Mouse (Mus musculus) cerebellum, postnatal 10 days (tissue): Measurements from ENCODE around the gene Heg1.

ENCODE experiments used
- DNase-seq, 2 experiments: peaks; one replicate each; pipeline ENCODE4 v3.0.0; 2021; ENCODE audit warnings: mixed read lengths in 2 of 2

Gene Heg1

DNA sequence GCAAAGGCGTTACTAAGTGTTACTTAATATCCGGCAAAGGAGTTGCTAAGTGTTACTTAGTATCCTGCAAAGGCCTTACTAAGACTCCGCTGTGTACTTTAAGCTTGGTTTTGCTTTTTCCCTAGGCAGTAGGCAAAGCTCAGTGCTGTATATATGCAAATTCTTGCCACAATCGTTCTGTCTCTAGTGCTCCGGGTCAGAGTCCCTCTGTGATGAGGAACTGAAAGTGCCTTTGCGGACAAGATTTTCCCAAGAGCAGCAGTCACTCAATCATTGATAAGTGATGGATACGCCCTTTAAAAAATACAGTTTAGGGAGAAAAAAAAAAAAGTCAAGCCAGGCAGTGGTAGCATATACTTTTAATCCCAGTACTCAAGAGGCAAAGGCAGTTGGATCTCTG, 61.3 kb downstream of the Heg1 start:
- DNase-seq, result no peak

DNA sequence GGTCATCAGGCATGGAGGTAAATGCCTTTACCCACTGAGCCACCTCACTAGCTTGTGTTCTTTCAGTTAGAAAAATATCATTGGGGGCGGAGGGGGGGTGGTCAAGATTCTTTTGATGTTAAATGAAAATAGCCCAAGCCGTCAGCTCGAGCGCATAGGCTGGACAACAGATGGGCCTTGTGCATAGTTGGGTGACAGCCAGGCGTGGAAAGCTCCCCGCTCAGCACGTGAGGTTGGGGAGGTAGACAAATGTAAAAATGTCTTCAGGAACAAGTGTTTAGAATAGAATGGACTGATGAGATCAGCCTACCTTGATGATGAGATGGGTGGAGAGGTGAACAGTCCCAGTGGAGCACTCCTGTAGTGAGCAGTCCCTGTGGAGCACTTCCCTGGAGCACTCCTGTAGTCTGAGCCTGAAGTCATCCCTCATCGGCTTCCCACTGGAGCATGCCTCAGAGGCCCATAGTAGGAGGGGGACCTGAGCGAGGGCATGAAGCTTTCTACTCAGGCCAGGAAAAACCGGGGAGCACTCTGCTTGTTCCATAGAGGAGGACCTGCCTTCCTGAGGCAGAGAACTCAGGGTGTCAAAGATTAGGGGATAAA, 62.0 kb downstream of the Heg1 start:
- DNase-seq, result peak; percentile 90 to 91

DNA sequence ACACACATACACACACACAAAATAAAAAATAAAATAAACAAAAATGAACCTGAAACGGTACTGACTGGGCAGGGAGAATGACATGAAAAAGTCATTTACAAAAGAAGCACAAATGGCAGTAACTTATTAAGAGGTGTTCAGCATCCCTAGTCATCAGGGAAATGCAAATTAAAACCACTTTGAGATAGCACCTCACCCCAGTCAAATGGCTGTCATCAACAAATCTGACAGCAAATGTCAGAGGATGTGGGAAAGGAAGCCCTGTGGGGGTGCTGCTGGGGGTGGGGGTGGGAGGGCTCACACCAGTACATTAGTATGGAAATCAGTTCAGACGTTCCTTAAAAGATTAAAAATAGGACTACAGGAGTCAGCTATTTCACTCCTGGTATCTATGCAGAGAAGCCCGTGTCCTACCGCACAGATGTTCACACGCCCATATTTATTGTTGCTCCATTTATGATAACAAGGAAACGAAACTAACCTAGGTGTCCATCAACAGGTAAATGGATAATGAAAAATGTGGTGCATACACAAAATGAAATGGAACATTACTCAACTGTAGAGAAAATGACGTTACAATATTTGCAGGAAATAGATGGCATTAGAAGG, 63.3 kb downstream of the Heg1 start:
- DNase-seq, result no peak

DNA sequence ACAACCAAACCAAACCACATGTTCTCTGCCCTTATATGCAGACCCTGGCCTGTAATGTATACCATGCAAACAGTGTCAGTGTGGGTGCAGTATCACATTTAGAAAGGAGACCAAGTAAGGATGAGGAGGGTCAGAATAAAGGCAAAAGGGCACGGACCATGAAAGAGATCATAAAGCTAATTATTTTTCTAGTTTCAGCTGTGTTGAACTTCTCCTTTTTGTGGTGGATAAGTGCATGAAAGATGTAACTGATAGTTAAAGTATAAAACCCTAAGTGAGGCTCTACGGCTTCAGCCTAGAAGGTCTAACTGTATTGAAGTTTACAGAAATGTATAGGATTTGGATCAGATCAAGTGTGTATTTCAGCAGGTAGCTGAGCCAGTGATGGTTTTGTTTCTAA, 63.8 kb downstream of the Heg1 start:
- no peak for DNase-seq

DNA sequence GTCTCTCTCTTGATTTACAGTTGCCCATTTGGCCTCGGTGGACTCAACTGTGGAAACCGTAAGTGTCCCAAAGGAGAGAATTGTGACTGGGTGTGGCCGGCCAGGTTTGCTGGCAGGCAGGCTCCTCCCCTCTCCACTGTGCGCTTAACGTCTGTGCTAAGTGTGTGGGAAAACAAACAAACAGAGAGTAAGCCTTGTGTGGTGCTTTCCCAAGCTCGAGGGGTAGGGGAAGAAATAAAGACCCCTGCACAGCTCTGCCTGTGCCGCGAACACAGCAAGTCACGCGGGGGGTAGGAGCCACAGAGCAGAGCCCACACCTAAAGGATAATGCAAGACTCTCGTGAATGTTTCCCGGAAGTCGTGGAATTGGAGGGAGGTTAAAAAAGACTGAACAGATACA, 67.0 kb downstream of the Heg1 start:
- no peak for DNase-seq

DNA sequence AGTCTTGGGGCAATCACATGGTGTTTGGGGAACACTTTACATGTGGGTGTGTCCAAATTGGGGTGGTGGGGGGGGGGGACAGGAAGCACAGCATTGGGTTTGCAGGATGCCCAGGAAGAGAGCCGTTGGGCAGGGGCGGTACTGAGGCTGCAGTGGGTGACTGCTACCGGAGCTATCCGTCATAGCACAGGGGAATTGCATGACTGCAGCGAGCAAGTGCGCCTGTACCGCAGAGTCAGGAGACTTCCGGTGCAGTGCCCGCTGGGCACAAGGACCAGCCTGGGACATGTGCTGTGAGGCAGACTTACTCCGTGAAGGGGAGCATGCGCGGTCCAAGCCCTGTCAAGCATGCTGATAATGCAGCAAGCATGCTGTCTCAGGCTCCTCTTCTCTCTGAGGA, 67.4 kb downstream of the Heg1 start:
- no peak for DNase-seq

DNA sequence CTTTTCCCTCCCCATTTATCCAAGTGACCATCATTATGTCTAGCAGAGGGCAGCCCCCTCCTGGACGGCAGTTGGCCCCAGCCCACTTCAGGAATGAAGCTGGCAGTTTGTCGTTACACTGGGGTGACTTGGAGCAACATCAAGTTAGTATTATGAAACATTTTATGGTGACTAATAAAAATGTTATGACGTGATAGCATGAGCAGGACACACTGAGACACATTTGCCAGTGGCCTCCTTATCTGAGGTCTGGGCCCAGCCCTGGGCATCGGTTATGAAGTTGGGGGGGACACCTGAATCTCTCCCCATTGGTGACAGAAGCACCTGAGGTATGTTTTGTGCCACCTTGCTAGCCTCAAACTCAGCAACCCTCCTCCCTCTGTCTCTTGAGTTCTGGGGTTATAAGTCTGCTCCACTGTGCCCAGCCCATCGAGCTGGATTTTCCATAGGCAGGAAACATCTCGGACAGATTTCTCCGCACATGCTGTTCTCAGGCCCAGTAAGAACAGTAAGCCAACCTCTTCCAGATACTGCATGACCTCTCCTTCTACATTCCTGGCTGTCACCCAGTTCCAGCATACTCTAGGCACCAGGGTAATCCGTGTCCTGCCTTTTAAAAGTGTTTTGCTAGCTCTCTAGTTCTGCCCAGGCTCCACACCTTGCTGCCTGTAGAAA, 68.9 kb downstream of the Heg1 start:
- no peak for DNase-seq

DNA sequence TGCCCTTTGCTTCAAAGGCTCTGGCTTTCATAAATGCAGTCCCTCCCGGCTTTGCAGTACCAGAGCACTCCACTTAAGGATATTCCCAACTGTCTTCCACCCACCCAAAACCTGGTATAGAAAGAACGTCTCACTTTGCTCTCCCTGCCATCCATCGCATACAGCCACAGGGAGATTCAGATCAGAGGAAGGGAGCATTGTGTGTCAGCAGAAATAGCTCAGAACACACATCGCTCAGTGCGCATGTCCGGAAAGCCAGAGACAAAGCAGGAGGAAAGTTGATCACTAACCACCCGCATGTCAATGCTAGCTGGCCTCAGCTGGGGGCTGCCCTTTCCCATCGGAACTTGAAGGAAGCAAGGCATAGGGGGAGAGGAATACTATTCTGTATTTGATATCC, 71.1 kb downstream of the Heg1 start:
- no peak for DNase-seq

DNA sequence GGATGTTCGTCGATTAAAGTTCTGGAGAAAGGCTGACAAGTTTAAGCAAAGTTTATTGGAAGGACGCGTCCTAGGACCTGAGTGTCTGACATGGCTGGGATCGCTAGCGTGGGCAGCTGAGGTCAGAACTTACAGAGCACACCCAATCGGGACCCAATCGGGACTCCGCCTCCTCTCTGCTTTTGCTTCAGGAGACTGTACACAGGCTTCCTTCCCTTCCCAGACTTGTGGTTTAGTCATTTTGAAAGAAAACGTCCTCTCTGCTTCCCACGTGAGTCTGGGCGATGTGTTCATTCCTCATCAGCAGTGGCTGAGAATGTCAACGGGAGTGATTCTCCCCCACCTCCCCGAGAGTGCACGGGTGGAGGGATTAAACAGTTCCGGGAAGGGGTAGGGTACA, 71.8 kb downstream of the Heg1 start:
- no peak for DNase-seq

DNA sequence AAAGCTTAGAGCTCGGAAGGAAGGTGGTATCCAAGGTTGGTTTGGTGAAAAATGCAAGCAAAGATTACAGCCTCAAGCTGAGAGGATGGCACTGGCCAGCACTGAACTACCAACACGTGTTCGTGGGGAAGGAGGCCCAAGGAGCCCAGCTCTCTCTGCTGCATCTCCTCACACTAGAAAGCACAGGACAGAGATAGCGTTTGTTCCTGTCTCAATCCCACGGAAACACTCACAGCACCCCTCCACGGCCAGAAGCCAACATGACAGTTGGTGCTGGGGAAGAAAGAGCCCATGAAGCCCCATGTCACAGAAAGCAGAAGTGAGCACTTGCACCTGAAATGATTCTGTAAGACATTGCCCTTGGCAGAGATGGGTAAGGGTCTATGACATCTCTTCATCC, 72.2 kb downstream of the Heg1 start:
- peak; percentile 81 to 86 for DNase-seq

DNA sequence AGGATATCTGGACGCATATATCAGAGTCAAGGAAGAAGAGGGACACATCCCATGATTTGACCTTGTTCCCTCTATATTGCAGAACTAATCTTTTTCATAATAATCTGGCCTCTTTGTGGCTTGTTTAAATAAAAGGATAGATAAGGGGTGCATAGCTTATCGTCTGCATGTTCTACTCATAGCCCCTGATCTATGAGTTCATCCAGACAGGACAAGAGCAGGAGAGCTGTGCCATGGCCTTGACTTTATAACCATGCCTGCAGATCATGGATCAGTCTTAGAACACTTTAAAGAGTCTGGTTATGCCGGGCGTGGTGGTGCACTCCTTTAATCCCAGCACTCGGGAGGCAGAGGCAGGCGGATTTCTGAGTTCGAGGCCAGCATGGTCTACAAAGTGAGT, 75.0 kb downstream of the Heg1 start:
- DNase-seq, result no peak

DNA sequence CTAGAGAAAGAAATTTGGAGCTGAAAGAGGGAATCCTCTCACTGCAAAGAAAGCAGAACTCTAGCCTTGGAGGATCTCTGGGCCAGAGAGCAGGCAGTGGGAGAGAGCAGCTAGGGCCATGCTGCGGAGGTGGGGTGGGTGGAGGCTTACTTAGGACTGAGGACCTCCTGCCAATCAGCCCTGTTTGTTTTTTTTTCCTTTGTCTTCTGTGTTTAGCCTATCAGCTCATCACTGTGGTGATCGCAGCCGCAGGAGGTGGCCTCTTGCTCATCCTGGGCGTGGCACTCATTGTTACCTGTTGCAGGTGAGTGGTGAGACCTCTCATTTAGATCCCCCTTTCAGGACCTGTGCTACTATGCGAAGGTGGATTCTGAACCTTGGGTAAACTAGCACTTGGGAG, 76.4 kb downstream of the Heg1 start:
- no peak for DNase-seq

DNA sequence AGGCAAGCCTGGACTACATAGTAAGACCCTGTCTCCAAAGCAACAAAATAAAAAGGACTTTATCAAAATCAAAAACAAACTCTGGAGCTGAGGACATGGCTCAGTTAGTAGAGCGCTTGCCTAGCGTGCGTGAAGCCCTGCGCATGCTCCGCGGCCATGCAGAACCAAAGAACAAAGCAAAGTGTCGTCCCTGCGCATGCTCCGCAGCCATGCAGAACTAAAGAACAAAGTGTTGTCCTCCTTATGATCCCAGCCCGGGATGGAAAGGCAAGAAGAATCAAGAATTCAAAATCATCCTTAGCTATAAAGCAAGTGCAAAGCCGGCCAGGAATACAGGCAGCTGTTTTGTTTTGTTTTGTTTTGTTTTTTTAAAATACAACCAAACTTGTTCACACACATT, 76.8 kb downstream of the Heg1 start:
- no peak for DNase-seq

DNA sequence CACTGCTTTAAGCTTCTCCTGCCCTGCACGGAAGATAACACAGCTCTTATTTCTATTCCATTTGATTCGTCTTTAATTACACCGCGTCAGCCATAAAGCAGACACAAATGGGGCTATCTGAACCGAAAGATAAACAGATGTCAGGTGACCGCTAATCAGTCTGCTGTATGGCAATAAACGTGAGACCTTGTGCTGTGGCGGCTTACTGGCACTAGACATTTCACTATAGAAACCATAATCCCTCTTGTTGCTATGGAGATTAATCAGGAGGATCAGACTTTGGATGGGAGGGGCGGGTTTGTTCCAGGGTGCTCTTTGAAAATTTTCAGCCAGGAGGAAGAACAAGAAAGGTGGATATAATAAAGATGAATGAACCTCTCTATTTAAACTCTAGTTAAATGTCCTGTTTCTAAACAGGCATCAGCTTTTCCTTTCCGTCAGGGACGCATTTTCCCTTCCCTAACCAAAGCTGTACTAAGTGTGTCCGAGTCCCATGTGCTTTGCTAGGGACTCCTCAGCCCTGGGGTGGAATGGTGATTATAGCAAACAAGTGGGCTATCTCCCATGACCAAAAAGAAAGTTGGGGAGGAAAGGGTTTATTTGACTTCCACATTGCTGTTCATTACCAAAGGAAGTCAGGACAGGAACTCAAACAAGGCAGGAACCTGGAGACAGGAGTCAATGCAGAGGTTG, 80.5 kb downstream of the Heg1 start:
- DNase-seq, result no peak

DNA sequence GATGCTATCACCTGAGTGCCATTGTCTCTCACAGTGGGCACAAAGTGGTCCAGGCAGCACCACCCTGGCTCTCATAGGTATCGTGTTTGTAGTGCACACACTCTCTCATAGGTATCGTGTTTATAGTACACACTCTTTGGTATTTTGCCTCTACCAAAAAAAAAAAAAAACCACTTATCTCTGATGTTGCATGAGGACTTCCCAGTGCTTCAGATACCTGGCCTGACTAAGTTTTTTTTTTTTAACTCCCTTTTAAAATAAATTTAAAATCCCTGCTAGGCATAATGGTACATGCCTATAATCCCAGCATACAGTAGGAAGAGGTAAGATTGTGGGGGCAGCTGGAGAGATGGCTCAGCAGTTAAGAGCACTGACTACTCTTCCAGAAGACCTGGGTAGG, 81.3 kb downstream of the Heg1 start:
- DNase-seq, result no peak

DNA sequence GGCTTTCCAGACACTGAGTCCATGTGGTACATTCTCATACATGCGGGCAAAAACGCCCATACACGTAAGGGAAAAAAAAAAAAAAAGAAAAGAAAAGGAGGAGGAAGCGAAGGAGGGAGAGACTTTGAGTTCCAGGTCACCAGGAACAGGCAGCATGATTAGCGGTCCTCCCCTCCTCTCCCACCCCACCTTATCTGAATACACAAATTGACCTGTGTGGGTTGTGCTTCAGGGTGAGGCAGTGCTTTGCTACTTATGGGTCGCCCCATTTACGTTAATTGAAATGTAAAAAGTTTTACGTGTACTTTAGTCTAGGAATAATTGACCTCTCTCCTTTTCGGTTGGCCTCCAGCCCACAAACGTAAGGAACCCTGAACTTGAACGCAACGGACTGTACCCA, 82.1 kb downstream of the Heg1 start:
- no peak for DNase-seq

DNA sequence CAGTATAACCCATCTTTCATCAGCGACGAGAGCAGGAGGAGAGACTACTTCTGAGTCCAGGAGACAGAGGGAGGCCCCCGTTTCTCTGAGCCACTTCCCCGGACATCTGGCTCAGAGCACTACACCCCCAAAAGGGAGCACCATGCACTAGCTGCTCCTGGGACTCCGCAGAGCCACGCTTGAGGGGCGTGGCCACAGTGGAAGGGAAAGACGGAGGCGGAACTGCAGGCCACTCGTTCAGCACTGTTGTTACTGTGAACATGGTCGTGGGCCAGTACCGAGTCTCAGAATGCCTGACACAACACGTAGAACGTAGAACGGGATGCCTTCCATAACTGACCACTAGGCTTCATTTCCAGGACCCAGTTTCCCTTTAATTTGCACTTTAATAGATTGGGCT, 82.6 kb downstream of the Heg1 start:
- no peak for DNase-seq

DNA sequence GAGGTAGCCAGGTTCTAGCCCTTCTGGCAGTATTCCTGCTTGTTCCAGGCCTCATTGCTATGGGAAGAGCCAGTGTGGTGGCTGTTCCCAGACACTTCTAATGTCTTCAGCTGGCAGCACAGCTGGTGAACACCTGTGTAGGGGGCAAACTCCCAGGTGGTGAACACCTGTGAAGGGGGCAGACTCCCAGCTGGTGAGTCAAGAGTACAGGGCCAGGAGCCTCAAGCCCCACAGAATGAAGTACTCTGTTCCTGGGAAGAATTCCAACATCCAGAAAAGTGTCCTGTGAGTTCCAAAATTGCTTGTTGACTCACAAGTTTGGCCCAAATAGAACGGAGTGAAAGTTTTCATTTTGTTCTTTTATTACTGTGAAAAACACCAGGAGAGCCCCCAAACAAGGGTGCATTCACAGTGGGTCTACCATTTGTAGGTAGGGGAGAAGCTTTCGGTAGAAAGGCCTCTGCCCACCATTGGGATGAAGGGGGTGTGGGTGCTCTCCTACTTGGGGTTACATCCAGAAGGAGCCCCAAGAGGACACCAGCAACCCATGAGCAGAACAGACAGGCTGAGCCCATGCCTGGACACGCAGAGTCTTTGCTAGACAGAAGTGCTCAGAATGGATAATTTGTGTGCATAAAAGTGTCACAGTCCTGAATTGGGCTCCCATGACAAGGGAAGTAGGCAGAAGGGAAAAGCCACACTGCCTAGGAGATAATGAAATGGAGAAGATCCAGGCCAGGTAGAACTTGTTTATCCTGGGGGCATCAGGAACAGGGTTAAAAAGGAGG, 84.5 kb downstream of the Heg1 start:
- no peak for DNase-seq

DNA sequence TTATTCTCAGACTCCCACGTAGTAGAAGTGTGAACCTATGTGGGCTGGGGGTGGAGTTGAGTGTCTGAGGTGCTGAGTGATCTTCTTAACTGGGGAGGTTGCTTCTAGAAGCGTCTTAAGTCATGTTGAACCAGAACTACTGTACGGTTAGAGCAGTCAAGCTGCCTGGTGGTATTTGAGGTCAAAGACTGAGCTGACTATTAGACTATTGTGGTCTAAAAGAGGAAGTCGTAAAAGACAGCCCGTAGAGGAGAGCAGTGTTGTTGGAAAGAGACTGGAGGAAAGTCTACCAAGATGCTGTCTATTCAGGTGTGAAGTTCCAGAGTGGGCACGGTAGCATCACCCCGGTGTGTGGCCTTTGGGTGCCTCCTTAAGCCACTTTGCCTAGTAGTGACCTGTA, 85.7 kb downstream of the Heg1 start:
- no peak for DNase-seq

DNA sequence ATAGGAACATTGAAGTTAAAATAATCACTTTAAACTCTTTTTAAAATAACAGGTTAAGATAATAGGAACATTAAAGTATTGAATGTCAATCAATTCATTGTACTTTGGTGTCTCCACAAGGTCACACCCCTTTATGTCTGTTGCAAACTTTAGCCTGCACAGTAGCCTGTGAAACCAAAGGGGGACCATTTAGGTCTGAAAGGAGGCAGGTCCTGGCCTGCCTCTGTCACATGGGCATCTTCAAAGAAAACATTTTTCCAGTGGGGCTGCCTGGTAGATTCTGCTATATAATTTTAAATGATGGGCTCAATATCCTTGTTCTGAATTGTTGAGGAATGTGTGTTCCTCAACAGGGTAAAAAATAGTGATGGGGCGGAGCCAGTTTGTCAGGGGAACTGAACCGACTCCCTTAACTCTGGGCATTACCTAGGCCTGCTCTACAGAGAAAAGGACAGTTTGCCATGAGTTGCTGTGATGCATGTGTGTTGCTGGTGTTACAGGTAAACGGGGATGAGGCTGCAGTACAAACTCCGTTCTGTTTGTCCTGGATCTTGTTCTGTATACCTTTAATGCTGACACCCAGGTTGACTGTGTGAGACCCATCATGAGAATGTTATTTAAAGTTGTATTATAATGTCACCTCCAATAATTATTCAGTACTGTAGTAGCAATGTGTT, 86.7 kb downstream of the Heg1 start:
- no peak for DNase-seq

DNA sequence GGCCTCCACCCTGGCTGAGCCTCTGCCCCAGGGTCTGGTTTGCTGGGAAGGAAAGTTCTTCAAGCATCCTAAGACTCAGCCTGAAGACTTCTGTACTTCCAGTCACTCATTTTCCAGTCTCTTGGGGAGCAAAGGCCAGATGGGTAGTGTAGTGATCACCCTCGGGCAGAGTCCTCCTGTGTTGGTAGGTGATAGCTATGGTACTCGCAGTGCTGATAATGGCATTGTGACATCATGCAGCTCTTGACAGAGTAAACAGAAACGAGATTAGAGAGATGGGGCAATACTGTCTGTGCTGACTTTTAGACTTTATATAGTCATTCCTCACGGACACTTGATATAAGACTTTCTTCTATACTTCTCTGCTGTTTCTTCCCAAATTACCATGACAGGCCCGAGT, 88.6 kb downstream of the Heg1 start:
- no peak for DNase-seq

DNA sequence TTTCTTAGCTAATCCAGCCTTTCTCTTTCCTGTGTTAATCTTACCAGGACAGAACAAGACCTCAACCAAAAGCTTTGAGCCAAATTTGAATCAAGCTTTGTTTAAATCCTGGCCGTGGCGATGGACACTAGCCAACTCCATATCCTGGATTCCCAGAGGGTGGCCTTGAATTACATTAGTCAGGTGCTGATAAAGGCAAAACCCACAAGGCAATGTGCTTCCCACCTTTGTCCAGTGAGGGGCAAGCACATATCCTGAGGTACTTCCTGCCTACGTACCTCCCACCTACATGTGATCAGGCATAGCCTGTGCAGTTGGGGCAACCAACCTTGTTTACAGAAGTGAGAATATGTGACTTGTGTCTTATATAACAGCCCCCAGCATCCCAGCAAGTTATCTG, 90.8 kb downstream of the Heg1 start:
- DNase-seq, result no peak
